Mouse (Mus musculus): ENCODE results near the gene Rpl26.
A peak's percentile ranks its signal among the peaks of the same experiment; 100 is the strongest.

Gene Rpl26

GRCm38 (mm10) chr11:68901351-68902046 is at the start of gene Rpl26:
Gene Rpl26 (plus strand): TSS chr11:68901583.
- peak; percentile 97 for DNase-seq (ENCODE audit: low spot score)

DNA sequence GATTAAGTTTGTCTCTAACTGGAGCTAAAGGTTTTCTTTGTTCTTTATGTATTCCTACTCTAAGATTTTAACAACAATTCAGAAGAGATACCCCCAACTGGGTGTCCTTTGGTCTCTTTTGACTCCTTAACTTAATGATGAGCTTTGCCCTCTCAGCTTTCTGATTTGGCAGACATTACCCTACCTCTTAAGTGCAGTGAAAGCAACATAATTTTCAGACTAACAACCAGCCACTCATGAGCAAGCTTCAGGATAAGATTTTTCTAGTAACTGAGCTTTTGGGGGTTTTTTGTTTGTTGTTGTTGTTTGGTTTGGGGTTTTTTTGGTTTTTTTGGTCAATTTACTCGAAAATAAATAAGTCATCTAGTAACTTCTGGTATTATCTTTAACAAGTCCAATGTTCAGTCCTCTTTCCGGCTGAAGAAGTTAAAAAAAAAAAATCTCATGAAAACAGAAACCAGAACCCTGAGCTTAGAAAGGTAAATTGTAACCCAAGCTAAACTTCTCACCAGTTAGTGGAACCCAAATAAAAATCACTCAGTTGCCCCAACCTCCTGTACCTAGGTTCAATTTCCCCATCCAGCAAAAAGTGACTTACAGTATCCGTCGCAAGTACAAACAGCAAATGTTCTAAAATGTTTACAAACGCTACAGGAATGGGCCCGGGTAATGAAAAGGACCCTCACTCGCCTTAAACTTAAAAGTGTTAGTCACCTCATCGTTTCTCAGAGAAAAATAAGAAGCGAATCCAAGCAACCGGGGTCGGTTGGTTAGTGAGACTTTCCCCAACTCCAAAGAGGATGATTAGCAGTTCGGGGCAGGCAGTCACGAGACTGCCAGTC is 49.5 kb upstream of the Rpl26 start:
- no peak for DNase-seq (ENCODE audit: low spot score)

DNA sequence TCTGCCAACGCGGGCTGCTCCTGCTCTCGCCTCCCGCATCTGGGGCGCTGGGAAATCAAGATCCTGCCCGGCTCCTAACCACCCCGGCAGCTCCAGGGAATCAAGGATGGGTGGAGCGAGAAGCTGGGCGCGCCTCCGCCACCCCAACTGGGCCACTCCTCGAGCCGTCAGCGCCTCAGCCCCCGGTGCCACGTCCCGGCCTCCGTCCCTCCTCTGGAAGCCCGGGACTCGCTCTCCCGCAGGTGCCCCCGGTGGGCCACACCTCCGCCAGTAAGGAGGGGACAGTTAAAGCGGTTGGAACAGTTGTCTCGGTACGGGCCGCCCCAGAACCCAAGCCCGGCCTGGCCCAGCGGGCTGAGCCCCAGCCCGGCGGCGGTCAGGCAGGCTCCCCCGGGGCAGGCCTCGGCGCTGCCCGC is 48.9 kb upstream of the Rpl26 start:
- DNase-seq (ENCODE audit: low spot score): no peak

DNA sequence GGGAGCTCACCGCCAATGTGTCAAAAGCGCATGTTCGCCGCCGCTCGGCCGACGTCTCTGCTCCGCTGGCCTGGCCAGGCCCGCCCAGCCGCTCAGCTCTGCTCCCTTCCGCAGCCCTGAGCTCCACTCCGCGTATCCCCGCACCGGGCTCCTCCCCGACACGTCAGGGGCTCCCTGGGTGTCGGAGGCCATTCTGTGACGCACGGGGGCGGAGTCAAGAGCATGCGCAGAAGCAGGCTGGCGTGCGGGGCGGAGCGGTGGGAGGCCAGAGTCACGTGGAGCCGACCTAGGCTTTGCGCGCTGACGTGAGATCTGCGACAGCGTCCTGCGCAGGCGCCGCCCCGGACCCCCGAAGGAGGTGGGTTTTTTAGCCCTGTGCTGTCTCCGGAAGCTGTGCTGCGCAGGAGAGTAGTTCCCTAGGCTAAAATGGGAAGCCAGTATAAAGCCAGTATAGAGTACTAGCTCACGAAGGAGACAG is 48.4 kb upstream of the Rpl26 start:
- peak; percentile 100 for DNase-seq (ENCODE audit: low spot score)

GRCm38 (mm10) chr11:68853611-68854401 is 47.6 kb upstream of the Rpl26 start:
- DNase-seq (ENCODE audit: low spot score): peak; percentile 44

- DNase-seq (ENCODE audit: low spot score): no peak
Measured at GRCm38 (mm10) chr11:68854621-68855020, 46.8 kb upstream of the Rpl26 start.

GRCm38 (mm10) chr11:68857329-68857728 is 44.1 kb upstream of the Rpl26 start:
- DNase-seq (ENCODE audit: low spot score): no peak

DNA sequence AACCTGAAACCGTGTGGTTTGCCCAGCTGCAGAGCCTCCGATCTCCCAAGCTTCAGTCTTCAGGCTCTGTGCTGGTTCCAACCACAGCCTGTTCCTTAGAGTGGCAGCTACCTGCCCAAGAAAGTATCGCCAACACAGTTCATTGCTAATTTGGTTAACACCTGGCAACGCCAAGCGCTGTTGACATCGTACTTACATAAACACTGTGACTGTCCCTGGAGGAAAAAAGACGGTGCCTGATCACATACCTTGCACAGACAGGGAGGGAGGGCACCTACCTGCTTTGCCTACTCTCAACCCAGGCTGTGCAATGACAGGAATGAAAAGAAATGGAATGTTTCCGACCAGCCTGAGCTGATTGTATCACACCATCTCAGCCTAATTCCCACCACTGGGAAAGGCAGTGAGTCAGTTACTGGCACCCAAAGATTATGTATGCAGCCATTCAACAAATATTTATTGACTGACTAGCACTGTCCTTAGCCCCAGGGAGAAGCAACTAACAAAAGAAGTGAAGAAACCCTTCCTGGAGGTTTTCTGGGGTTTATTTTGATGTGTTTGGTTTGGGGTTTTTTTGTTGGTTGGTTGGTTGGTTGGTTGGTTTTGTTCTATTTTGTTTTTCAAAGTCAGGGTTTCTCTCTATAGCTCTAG is 41.3 kb upstream of the Rpl26 start:
- DNase-seq (ENCODE audit: low spot score): no peak

DNA sequence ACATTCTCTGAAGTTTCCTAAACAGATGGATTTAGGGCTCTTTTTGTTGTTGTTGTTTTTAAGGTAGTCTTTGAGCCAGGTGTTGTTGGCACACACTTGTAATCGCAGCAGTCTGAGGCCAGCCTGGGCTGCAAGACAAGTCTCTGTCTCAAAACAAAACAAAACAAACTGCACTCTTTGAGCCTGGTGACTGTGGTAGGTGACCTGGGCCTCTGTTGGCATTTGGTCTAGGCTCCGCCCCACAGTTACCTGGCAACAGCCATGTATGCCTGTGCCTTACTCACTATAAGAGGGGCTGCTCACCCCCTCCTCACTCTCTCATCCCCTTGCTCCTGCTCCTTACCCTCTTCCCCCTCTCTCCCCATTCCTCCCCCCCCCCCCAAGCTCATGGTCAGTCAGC is 39.1 kb upstream of the Rpl26 start:
- DNase-seq (ENCODE audit: low spot score): no peak

DNA sequence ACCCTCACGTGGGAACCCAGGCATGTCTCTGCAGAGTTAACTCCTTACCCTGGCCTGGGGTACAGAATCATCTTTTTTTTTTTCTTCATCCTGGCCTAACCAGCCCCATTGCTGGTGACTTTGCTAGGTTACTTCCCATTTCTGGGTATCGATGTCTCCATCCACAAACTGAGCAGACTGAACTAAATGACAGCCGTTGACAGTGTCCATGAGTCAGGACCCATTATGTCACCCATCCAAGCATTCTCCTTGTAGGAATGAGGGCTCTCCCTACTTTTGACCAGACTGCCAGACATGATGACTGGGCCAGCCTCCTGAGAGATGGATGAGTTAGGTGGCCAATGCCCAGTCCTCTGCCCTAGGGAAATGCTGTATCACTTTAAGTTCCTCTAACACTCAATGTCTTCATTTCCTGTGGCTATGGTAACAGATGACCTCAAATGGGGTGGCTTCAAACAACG is 37.7 kb upstream of the Rpl26 start:
- DNase-seq (ENCODE audit: low spot score): no peak

GRCm38 (mm10) chr11:68864544-68865189 is 36.7 kb upstream of the Rpl26 start:
- no peak for DNase-seq (ENCODE audit: low spot score)

DNA sequence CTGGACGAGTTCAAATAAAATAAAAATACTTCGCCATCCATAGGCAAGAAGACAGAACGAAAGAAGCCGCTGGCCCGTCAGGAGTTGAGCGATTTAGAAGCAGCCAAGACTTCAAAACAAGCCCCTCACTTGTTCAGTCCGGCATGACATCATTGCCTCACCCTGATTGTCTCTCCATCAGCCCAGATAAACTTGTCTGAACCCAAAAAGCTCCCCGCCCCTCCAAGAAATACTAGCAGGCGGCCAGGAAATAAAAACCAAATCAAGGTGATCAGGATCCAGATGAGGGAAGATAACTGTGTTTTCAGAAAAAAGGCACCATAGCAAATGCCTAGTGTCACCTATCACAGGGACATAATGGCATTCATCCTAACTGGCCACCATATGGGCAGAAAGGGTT is 30.1 kb upstream of the Rpl26 start:
- DNase-seq (ENCODE audit: low spot score): no peak

GRCm38 (mm10) chr11:68871748-68872147 is 29.6 kb upstream of the Rpl26 start, which contains the start of gene Ndel1:
Gene Ndel1 (minus strand): TSS chr11:68871858.
- no peak for DNase-seq (ENCODE audit: low spot score)

- DNase-seq (ENCODE audit: low spot score): peak; percentile 47
Measured at GRCm38 (mm10) chr11:68874841-68875240, 26.5 kb upstream of the Rpl26 start.

- no peak for DNase-seq (ENCODE audit: low spot score)
Measured at GRCm38 (mm10) chr11:68878811-68879210, 22.6 kb upstream of the Rpl26 start.

- DNase-seq (ENCODE audit: low spot score): no peak
Measured at GRCm38 (mm10) chr11:68882107-68882506, 19.3 kb upstream of the Rpl26 start.

GRCm38 (mm10) chr11:68883843-68884242 is 17.5 kb upstream of the Rpl26 start:
- no peak for DNase-seq (ENCODE audit: low spot score)

GRCm38 (mm10) chr11:68884368-68884767 is 17.0 kb upstream of the Rpl26 start:
- no peak for DNase-seq (ENCODE audit: low spot score)

GRCm38 (mm10) chr11:68886091-68886490 is 15.3 kb upstream of the Rpl26 start:
- no peak for DNase-seq (ENCODE audit: low spot score)

DNA sequence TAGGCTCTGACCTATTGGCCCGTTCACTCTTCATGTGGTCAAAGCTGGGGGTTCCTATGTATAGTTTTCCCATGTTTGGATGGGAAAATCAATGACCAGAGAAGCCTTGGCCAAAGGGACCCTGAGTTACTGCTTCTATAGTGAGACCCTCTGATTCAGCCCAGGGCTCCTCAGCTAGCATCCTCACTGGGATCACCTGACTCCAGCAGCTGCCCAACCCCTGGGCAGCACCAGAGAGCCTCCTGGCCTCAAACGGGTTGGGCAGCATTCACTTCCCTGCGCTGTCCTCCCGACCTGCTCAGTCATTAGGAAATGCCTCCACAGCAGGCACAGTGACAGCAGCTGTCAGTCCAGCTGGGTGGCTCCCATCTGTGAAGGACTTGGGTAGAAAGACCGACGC is 13.1 kb upstream of the Rpl26 start, which contains the start of gene Rnf222:
Gene Rnf222 (plus strand): TSS at position 301 of the 400 bp plus-strand sequence.
- DNase-seq (ENCODE audit: low spot score): no peak

DNA sequence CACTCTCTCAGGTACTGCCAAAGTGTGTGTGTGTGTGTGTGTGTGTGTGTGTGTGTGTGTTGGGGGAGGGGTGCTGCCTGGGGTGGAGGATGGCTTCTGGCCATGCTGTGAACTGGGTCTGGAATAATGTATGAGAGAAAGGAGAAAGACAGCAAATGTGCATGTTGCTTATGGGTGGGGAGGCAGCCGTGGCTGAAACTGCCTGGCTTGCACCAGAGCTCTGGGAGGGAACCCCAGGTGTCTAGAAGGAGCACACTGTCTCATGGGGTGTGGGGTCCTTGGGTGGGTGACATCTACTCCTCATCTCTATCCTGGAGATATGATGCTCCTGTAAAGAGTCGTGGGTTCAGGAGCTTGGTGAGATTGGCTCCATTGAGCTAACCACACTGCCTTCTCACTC is 12.7 kb upstream of the Rpl26 start:
- DNase-seq (ENCODE audit: low spot score): no peak

Data from T-cell, adult 2 months (primary cell).